Mouse (Mus musculus): ENCODE results near the gene Serac1. TPM values are rescaled to one million over a fixed set of nuclear protein-coding genes. Genes with fewer than 3 reads are reported as not detected.

Gene Serac1
- total RNA-seq, 1 experiment: 8.9 TPM

GRCm38 (mm10) chr17:6013079-6013478 lies 66.5 kb downstream of the Serac1 start:
- no peak for DNase-seq (ENCODE audit: low read depth, low spot score)
- Histone ChIP-seq H3K9me3 (ENCODE audit: control insufficient read depth, insufficient read depth, low read depth, low read length) (no peaks in the 10 kb centered on the region), H3K27ac (ENCODE audit: insufficient read depth, low read depth, low read length, poor library complexity, severe bottlenecking) (no peak overlapping the region), H3K4me1 (ENCODE audit: control insufficient read depth in 2 of 2, insufficient read depth in 2 of 2, low read length in 2 of 2, poor library complexity in 1 of 2) (no peaks in the 10 kb centered on the region), H3K9ac (ENCODE audit: insufficient read depth, low read depth, low read length, poor library complexity, severe bottlenecking) (no peak overlapping the region), H3K4me3 (ENCODE audit: insufficient read depth in 1 of 2, low read depth in 1 of 2, low read length in 2 of 2, poor library complexity in 1 of 2, severe bottlenecking in 1 of 2) (no peak overlapping the region), H3K36me3 (ENCODE audit: control insufficient read depth, insufficient read depth, low read length, poor library complexity, severe bottlenecking) (0 out of 2 replicates have a peak, but pooled peaks cover 2% of the 10 kb centered on the region)
- TF ChIP-seq ZNF384 (IDR thresholded peaks at IDR 0.05; ENCODE audit: low read depth, low read length) (no peak), MAFK (IDR thresholded peaks at IDR 0.05; ENCODE audit: insufficient read depth, low read depth, low read length) (no peak), ZC3H11A (IDR thresholded peaks at IDR 0.05; ENCODE audit: borderline replicate concordance, low read depth, low read length) (no peak), CHD2 (IDR thresholded peaks at IDR 0.05; ENCODE audit: low read depth, low read length) (no peak), HCFC1 (IDR thresholded peaks at IDR 0.05; ENCODE audit: borderline replicate concordance, insufficient read depth, low read length) (no peak)
- in situ Hi-C loops (cut with MboI; ENCODE audit: low sequenced_read_pairs in 2 of 2, unreplicated experiment in 2 of 2): no loop called here

- Histone ChIP-seq H3K36me3 (ENCODE audit: control insufficient read depth, insufficient read depth, low read length, poor library complexity, severe bottlenecking) (0 out of 2 replicates have a peak, but pooled peaks cover 2% of the 10 kb centered on the region), H3K4me1 (ENCODE audit: control insufficient read depth in 2 of 2, insufficient read depth in 2 of 2, low read length in 2 of 2, poor library complexity in 1 of 2) (peaks cover 0 to 12% of the 10 kb centered on the region in 2 experiments; a peak in 3 of 4 replicates), H3K27ac (ENCODE audit: insufficient read depth, low read depth, low read length, poor library complexity, severe bottlenecking) (no peak overlapping the region), H3K9me3 (ENCODE audit: control insufficient read depth, insufficient read depth, low read depth, low read length) (no peaks in the 10 kb centered on the region), H3K9ac (ENCODE audit: insufficient read depth, low read depth, low read length, poor library complexity, severe bottlenecking) (no peak overlapping the region), H3K4me3 (ENCODE audit: insufficient read depth in 1 of 2, low read depth in 1 of 2, low read length in 2 of 2, poor library complexity in 1 of 2, severe bottlenecking in 1 of 2) (no peak overlapping the region)
- TF ChIP-seq ZNF384 (IDR thresholded peaks at IDR 0.05; ENCODE audit: low read depth, low read length): no peak
- TF ChIP-seq HCFC1 (IDR thresholded peaks at IDR 0.05; ENCODE audit: borderline replicate concordance, insufficient read depth, low read length): no peak
- TF ChIP-seq CHD2 (IDR thresholded peaks at IDR 0.05; ENCODE audit: low read depth, low read length): no peak
- no peak for TF ChIP-seq ZC3H11A (IDR thresholded peaks at IDR 0.05; ENCODE audit: borderline replicate concordance, low read depth, low read length)
- no peak for TF ChIP-seq MAFK (IDR thresholded peaks at IDR 0.05; ENCODE audit: insufficient read depth, low read depth, low read length)
- in situ Hi-C loops (cut with MboI; ENCODE audit: low sequenced_read_pairs in 2 of 2, unreplicated experiment in 2 of 2): no loop called here
- no peak for DNase-seq (ENCODE audit: low read depth, low spot score)
These were observed 69.9 kb downstream of the Serac1 start for GRCm38 (mm10) chr17:6009606-6010005.

GRCm38 (mm10) chr17:6008590-6008989 lies 71.0 kb downstream of the Serac1 start:
- in situ Hi-C loops (cut with MboI; ENCODE audit: low sequenced_read_pairs in 2 of 2, unreplicated experiment in 2 of 2): no loop called here
- TF ChIP-seq ZC3H11A (IDR thresholded peaks at IDR 0.05; ENCODE audit: borderline replicate concordance, low read depth, low read length) (no peak), MAFK (IDR thresholded peaks at IDR 0.05; ENCODE audit: insufficient read depth, low read depth, low read length) (no peak), ZNF384 (IDR thresholded peaks at IDR 0.05; ENCODE audit: low read depth, low read length) (no peak), CHD2 (IDR thresholded peaks at IDR 0.05; ENCODE audit: low read depth, low read length) (no peak), HCFC1 (IDR thresholded peaks at IDR 0.05; ENCODE audit: borderline replicate concordance, insufficient read depth, low read length) (no peak)
- Histone ChIP-seq H3K4me1 (ENCODE audit: control insufficient read depth in 2 of 2, insufficient read depth in 2 of 2, low read length in 2 of 2, poor library complexity in 1 of 2) (peaks cover 0 to 12% of the 10 kb centered on the region in 2 experiments; a peak in 3 of 4 replicates), H3K9ac (ENCODE audit: insufficient read depth, low read depth, low read length, poor library complexity, severe bottlenecking) (no peak overlapping the region), H3K27ac (ENCODE audit: insufficient read depth, low read depth, low read length, poor library complexity, severe bottlenecking) (no peak overlapping the region), H3K4me3 (ENCODE audit: insufficient read depth in 1 of 2, low read depth in 1 of 2, low read length in 2 of 2, poor library complexity in 1 of 2, severe bottlenecking in 1 of 2) (no peak overlapping the region), H3K36me3 (ENCODE audit: control insufficient read depth, insufficient read depth, low read length, poor library complexity, severe bottlenecking) (0 out of 2 replicates have a peak, but pooled peaks cover 2% of the 10 kb centered on the region), H3K9me3 (ENCODE audit: control insufficient read depth, insufficient read depth, low read depth, low read length) (no peaks in the 10 kb centered on the region)
- DNase-seq (ENCODE audit: low read depth, low spot score): no peak

- H3K4me3 ChIP-seq (ENCODE audit: insufficient read depth in 1 of 2, low read depth in 1 of 2, low read length in 2 of 2, poor library complexity in 1 of 2, severe bottlenecking in 1 of 2): no peak overlapping the region
- H3K27ac ChIP-seq (ENCODE audit: insufficient read depth, low read depth, low read length, poor library complexity, severe bottlenecking): no peak overlapping the region
- DNase-seq (ENCODE audit: low read depth, low spot score): no peak
- H3K4me1 ChIP-seq (ENCODE audit: control insufficient read depth in 2 of 2, insufficient read depth in 2 of 2, low read length in 2 of 2, poor library complexity in 1 of 2): peaks cover 0 to 12% of the 10 kb centered on the region in 2 experiments; a peak in 3 of 4 replicates
- TF ChIP-seq MAFK (IDR thresholded peaks at IDR 0.05; ENCODE audit: insufficient read depth, low read depth, low read length): no peak
- no peak for TF ChIP-seq ZC3H11A (IDR thresholded peaks at IDR 0.05; ENCODE audit: borderline replicate concordance, low read depth, low read length)
- TF ChIP-seq ZNF384 (IDR thresholded peaks at IDR 0.05; ENCODE audit: low read depth, low read length): no peak
- TF ChIP-seq HCFC1 (IDR thresholded peaks at IDR 0.05; ENCODE audit: borderline replicate concordance, insufficient read depth, low read length): no peak
- no peak for TF ChIP-seq CHD2 (IDR thresholded peaks at IDR 0.05; ENCODE audit: low read depth, low read length)
- H3K9me3 ChIP-seq (ENCODE audit: control insufficient read depth, insufficient read depth, low read depth, low read length): no peaks in the 10 kb centered on the region
- 0 out of 2 replicates have a peak, but pooled peaks cover 2% of the 10 kb centered on the region for H3K36me3 ChIP-seq (ENCODE audit: control insufficient read depth, insufficient read depth, low read length, poor library complexity, severe bottlenecking)
- in situ Hi-C loops (cut with MboI; ENCODE audit: low sequenced_read_pairs in 2 of 2, unreplicated experiment in 2 of 2): no loop called here
- no peak overlapping the region for H3K9ac ChIP-seq (ENCODE audit: insufficient read depth, low read depth, low read length, poor library complexity, severe bottlenecking)
These were observed 71.6 kb downstream of the Serac1 start for GRCm38 (mm10) chr17:6007902-6008301.
